Mouse (Mus musculus): ENCODE results near the gene Piezo1.

Piezo1 gene

DNA sequence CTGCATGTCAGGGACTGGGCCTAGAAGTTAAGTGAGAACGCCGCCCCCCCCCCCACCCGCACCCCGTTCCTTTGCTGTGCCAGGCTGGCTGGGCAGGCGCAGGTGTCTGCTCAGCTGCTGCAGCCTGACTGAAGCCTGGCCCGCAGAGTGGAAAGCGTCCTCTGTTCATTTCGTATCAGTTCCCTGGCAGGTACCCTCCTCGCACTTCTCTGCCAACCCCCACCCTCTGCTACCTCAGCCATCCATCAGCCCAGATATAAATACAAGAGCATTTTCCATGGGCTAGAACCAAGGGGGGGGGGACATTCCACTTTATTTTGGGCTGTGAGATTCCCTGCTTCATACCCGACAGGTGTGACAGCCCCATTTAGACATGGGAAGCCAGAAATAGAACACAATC lies 99.0 kb downstream of the Piezo1 start:
- DNase-seq, result no peak

DNA sequence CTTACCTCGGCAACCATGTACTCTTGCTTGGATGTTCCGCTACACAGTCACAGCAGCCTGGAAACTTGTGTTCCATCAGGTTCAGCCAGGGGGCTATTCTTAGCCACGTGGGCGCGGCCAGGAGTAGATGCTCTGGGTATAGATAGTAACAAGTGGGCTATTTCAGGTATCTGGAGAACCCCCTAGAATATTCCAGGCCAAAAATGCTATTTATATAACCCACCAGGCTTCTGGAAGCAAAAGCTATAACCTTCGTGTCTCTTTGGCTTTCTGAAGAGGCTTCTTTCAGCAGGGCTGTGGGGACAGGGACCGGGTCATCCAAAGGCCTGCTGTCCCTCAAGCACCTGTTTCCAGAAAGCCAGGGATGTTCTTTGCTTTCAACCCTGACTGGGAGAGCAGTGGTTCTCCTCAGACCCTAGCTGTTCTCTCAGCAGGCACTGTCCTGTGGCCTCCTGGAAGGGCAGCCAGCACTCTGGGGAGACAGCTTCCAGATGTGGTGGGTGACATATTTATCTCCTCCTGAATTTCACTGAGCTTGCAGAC lies 99.9 kb downstream of the Piezo1 start:
- no peak for DNase-seq

DNA sequence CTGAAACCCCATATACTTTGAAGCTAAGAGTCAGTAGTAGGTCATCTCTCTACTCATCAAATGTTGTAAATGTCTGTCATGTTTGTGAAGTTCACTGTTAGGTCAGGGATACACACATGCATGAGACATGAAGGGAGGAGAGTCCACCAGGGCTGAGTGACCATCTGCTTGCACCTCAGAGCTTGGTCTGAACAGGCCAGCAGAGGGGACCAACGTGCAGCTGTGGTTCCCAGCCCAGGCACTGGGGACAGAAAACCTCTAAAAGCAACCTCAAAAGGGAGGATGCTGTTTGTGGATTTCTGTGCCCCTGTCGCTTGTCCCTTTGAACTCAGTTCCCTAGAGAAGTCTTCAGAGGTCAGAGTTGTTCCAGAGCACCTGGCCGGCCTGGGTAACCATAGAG lies 105.9 kb downstream of the Piezo1 start:
- no peak for DNase-seq

DNA sequence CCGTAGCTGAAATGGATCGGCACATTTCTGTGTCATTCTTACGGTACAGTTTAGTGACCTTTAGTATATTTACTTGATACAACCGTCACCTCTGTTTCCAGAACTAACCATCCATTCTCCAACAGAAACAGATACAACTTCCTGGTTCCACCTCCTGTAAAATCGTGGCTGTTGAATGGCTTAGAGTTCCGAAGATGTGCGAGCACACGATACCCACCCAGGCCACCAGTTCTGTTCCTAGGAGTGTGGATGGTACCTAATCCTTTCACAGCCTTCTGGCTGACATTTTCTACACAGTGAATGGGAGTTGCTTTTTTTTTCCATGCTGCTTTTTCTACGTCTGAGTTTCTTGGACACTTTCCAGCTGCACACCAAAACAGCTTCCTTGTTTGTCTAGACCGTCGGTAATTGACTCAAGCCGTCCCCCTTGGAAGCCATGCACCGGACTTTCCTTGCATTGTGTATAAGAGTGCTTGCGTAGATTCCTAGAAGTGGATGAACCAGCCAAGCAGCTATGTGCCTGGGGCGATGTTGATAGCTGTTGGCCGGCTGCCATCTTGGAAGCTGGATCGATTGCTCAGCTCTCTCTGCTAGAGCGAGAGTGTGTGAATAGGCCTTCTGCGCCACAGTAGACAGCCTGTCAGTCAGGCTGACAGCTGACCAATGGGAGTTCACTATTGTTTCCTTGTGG lies 106.9 kb downstream of the Piezo1 start:
- peak; percentile 92 for DNase-seq

DNA sequence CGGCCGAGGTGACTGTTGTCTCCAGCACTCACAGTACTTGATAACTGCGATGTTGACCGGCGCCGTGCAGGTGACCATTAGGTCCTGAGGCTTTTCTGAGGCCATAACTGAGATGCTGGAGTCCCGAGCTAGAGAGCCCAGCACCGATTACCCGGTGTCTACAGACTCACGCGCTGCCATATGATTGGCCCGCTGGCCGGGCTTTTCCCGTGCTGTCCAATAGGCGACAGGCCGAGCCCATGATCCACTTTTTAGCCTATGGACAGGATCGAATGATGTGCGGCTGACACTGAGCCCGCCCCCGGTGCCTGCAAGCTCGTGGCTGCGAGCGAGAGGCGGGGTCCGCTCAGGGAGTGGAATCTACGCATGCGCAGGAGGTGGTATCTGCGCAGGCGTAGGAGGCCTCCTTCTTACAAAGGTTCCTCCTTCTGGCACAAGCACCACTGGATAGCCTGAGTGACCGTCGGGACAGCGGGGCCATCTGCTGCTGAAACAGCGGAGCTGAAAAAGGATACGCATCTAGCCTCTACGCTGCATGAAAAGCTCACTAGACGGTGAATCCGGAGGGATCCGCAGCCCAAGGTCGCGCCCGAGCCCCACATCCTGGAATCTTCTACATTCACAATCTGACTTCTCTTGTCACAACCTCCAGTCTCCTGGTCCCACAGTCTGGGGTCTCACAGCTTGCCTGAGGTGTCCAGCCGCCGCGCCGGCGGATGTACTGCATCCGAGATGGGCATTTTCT lies 107.7 kb downstream of the Piezo1 start, which contains the start of gene Mvd:
Gene Mvd (minus strand): TSS at position 161 of the 745 bp plus-strand sequence.
- peak; percentile 100 for DNase-seq

DNA sequence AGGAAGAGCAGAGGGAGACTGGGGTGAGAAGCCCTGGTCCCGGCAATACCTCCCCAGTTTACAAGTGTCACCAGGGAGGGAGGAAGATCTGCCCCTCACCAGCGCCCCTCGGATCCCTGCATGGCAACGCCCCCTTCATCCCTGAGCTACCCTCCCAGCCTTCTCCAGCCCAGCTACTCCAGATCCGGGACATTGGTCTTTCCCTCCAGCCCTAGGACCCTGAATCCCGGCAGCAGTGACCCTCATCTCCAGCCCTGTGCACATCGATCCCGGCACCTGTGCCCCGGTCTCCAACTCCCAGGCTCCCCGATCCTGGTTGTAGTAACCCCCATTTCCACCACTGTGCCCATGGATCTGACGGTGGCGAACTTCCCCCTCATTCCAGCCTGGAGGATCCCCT lies 108.3 kb downstream of the Piezo1 start:
- DNase-seq, result no peak

DNA sequence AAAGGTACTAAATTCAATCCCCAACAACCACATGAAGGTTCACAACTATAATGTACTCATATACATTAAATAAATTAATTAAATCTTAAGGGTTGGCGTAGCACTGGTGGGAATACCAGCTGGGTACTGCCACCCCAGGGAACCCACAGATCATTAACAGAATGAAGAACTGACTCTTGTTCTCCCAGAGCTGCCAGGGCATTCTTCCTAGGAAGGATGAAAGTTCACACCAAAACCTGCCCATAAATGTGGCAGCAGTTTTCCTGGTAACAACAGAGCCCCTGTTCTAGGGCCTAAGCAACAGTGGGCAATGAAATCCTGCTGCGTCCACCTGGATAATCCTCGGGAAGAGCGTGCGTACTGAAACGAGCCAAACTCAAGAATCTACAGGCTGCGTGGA lies 108.8 kb downstream of the Piezo1 start:
- peak; percentile 56 for DNase-seq

DNA sequence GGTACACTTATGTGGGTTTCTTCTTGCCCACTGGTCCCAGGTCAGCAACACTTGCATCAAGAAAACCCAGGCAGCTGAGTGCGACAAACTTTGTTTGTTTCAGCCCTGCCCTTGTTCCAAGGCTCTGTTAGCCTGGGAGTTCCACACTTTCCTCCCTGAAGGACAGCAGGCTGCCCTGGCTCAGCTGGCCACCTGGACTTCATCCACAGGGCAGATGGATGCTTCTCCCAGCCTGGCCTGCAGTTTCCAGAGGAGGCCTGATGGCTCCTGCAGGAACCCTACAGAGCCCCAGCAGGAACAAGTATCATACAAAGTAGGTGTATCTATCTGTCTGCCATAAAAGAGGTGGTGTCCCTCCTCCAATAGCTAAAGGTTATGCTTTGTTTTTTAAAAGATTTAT lies 109.8 kb downstream of the Piezo1 start:
- DNase-seq, result no peak

DNA sequence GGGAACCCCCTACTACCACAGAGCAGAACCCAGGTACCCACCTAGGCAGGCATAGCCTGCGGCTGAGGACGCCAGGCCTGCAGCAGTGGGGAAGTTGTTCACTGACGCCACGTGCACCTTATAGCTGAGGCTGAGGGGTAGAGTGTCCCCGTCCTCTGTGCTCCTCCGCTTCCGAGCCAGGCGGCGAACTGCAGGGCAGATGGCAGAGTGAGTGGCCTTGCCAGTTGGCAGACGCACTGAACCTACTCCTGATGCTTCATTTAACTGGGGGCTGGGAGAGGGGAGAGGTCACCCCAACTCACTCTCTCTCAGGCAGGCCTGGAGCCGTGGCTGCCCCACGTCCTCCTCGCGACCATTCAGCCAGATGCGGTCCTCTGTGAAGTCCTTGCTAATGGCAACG lies 111.8 kb downstream of the Piezo1 start:
- no peak for DNase-seq

DNA sequence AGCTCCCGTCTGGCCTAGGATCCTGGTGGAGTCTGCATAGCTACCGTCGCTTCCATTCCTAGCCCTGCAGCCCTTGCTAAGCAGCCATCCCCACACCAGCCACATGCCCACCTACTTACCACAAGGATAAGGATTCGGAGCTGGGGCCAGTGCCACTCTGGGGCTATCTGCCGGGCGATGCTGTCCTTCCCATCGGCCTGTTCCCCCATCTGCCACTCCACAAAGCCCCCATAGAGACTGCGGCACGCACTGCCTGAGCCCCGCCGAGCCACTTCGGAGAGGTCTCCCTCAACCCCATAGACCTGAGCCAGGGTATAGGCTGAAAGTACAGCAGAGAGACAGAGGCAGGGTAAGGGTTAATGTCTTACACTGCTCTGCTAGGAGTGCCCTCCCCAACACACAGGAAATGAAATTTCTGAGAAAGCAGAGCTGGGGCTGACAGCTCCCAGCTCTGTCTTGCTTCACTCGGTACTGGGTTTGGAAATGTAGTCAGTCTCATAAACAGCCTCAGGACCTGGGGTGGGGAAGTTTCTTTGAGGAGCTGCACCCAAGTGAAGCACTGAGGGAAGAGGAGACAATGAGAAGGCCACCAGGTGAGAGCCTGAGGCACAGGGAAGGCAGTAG lies 113.3 kb downstream of the Piezo1 start:
- no peak for DNase-seq

DNA sequence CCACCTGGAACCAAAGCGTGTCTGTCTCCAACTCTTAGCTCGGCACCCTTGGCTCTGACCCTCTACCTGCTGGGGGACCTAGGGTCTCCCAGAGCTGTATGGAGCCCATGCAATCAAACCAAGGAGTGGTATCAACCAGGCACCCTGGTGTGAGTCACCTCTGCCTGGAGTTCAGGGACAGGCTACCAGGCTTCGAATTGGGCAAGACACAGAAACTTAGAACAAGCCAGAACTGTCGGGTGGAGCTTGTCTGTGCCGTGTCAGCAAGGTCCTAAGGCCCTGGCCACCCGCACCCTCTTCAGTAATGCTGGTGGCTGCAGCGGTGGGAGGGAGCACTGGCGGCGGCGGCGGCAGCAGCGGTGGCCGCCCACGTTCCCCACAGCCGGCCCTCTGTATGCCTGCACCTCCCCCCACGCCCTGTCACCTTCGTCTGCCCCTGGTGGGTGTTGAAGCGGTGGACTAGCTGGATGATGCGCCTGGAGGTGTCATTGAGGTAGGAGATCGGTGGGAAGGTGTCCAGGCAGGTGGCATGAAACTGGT lies 114.5 kb downstream of the Piezo1 start:
- DNase-seq, result no peak

DNA sequence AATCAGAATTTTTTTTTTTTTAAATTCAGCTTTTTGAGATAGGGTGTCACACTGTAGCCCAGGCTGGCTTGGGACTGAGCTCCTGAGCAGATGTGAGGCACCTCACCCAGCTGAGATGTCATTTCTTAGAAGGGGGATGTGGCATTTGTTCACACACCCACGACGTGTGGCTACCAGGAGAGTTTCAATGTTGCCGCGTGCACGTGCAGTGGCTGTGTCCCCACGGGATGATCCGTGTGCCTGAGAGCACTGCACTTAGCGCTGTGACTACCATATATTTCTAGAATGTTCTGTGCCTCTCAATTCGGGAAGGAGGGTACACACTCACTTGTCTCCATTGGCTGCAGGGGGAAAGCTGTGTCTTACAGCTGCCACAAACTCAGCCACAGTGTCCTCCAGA lies 115.0 kb downstream of the Piezo1 start:
- DNase-seq, result no peak

DNA sequence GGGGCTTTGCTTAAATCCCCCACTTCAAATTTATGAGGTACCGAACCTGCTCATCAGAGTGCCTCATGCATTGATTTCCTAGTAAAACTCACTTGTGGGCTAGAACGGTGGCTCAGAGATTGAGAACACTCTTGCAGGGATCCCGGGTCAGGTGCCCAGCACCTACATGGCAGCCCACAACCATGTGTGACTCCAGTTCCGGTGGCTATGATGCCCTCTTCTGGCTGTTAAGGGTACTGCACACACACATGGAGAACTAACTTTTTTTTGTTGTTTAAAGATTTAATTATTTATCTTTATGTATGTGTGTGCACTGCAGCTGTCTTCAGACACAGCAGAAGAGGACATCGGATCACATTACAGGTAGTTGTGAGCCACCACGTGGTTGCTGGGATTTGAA lies 115.8 kb downstream of the Piezo1 start:
- no peak for DNase-seq

DNA sequence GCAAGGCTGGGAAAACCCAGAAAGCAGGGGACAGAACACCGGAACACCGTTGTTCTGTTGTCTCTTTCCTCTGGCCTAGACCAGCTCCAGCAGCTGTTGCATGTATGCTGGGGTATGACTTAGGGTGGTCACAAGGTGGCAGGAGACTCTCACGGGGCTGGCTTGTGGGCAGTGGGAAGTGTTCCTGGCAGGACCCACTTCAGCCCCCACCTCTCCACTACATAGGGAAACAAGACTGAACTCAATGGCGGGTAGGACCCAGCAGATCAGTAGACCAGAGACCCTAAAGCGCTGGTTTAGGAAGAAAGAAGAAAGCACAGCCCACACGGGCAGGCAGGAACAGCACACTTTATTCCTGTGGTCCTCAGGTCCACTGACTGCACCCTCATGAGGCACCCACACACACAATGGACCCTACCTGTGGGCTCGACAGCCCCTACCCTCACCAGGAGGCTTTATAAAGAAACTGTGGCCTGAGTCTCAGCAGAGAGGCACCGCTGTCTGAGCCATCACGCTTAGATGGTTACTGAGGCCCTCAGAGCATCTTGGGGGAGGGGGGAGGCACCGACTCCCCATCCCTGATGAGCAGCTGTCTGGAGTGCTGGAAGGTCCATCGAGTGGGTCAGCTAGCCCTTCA lies 117.7 kb downstream of the Piezo1 start:
- no peak for DNase-seq

DNA sequence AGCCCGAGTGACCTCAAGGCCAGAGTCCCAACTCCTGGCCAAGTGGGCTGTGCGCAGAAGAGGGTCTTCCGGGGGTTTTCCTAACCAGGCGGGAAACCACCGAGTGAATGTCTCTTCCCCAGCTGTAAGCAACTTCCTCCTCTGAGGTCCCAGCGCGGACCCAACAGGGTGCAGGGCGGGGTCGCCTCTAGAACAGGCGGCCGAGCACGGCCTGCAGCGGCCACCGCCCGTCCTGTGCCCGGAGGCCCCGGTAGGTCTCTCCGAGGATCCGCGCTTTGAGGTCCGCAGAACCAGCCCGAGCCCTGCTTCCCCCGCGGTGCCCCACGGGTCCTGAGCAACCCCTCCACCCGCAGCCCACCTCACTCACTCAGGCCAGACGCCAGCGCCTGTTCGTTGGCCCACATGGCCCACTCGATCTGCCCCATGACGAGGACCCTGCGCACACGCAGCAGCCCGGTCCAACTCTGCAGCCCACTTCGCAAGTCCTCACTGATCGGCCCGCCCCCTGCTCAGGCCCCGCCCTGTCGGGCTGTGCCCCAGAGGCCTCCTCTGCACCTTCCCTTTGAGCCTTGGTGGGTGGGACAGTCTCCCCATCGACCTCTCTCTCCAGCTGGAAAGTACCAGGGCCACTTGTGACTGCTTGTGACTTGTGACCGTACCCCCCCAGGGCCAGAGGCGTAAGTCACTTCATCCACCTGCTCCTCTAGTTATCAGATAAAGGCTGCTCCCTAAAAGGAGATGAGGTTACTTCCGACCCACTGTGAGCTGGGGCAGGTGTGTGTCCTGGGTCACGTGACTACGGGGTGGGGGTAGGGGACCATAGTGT lies 118.5 kb downstream of the Piezo1 start, which contains the start of gene Cyba:
Gene Cyba (minus strand): TSS at position 488 of the 826 bp plus-strand sequence.
- DNase-seq, result peak; percentile 90

All from kidney, adult 9 months (tissue).